Mouse (Mus musculus) c-Kit-positive CD71-positive TER-119-positive erythroid progenitor cells, embryonic 14.5 days (primary cell): Measurements from ENCODE around the gene Ephb1.

ENCODE experiments used
- DNase-seq: peaks from one replicate; pipeline ENCODE4 v3.0.0-alpha.2; 2013; ENCODE audit warnings: low spot score

Gene Ephb1

DNA sequence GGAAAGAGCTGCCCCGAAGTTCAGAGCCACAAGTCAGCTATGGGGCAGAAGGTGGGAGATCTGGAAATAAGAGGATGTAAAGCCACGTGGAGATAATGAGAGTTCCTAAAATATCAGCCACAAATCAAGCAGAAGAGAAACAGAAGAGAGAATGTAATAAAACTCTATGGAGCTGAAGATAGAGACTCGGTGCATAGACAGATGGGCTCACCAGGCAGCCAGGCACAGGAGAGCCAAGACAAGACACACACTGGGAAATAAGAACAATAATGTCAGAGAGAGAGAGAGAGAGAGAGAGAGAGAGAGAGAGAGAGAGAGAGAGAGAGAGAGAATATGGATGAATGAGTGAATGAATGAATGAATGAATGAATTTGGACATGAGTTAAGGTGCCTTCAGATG is 198.6 kb downstream of the Ephb1 start:
- no peak for DNase-seq

DNA sequence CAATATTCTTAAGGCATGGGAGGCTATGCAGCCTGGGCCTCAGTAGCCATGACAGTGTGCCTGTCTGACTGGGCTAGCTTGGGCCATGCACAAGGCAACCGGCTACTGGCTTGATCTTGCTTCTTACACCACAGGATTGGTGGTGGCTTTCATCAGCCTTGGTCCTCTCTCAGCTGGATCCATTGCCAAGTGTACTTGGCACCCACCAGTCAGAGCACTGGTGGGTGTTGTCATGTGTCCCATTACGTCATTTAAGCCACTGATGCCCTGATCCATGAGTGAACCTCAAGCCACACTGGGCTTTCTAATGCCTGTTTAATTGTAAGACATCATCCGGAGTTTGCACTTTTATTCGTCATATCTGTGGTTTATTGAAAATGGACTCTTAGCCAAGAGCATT is 215.3 kb downstream of the Ephb1 start:
- DNase-seq = no peak

DNA sequence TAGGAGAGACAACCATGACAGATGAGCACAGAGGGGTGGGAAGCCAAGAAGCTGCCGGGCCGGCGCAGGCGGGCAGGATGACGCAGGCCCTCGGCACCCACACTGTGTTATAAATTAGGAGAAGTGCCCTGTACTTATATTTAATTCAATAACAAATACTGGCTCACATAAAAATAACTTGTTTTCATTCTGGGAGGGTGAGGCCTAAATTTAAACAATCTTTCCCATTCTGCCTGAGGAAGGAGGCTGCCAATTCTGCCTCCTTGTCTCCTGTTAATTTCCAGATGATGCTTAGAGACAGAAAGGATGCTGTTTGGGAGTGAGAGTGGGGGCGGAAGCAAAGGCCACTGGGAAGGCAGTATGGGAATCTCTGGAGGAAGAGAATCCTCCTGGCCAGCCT is 215.8 kb downstream of the Ephb1 start:
- no peak for DNase-seq

DNA sequence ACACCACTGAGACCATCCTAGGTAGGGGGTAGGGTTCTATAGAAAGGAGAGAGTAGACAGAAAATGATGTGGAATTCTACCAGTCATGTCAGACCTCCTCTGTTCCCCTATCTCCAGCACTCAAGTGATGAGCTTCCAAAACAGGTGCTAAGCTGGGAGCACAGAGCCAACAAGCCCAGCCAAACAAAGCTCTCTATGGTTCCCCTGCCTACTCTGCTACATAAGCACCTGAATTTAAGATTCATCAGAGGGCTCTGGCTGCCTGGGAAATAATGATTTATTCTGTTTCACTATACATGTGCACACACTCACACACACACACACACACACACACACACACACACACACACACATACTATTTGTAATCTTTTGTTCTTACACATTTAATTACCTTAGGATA is 216.3 kb downstream of the Ephb1 start:
- DNase-seq = no peak

DNA sequence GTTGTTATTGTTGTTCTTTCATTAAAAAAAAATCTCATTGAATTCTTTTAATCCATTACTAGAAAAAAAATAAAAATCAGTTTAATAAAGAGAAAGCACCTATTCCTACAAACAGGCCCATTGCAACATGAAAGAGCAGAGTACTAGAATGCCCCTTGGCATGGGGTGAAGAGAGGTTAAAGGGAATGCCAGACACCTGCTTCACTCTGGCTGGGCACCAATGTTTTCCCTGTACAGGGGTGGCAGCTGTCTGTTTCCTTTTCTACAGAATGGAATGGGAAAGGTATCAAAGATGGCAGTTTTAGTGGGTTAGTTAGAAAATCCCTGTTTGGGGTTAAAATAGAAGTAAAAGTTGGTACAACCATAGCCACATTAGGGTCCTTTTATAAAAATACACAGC is 224.0 kb downstream of the Ephb1 start:
- no peak for DNase-seq

DNA sequence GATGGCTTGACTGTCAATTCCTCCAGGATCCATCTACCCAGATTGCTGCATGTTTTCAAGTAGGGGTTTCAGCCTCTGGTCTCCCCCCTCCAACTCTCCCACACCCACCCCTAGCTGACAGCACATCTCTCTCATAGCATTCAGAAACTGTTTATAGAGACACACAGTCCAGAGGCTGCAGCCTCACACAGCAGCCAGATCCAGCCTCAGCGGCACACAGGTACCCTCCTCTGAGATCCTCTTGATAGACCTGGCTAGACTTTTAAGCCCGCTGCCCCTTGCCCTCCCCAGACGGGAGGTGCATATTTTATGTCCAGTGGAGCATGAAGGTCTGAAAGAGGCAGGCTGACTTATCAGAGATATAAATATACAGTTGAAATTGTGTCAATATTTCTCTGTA is 228.0 kb downstream of the Ephb1 start:
- no peak for DNase-seq

DNA sequence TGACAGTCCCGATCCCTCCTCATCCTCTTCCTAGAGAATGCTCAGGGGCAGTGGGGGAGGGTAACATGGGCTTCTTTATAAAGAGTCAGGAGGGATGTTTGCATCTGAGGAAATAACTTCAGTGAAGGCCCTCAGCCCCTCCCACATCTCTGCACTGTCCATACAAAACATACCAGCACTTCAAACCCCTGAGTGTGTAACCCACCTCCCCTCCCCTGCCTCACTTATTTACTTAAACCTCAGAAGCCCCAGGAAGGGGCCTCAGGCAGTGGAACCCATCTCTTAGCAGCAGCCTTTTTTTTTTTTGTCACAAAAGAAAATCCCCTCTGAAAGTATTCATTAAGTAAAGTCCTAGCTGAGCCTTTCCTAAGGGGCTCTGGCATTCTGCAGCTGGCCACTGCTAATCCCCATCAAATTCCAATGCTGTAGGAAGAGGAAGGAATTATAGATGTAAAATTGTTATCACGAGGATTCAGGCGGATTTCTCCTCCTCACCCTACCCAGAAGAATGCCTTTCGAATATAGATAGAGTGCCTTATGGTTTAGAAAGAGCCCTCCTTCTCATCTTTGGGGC is 231.5 kb downstream of the Ephb1 start:
- no peak for DNase-seq

DNA sequence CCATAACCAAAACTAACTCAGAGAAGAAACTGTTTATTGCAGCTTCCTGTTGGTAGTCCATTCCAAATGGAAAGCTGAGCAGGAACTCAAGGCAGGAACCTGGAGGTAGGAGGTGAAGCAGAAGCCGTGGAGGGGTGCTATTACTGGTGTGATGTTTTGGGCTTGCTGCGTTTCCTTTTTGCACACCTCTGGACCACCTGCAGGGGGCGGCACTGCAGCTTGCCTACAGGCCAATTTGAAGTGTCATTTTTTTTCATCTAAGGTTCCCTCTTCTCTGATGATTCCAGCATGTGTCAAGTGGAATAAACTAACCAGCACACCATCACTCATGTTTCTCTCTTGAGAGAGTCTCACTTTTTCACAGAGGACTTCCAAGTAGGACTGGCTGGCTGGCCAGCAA is 235.1 kb downstream of the Ephb1 start:
- no peak for DNase-seq

DNA sequence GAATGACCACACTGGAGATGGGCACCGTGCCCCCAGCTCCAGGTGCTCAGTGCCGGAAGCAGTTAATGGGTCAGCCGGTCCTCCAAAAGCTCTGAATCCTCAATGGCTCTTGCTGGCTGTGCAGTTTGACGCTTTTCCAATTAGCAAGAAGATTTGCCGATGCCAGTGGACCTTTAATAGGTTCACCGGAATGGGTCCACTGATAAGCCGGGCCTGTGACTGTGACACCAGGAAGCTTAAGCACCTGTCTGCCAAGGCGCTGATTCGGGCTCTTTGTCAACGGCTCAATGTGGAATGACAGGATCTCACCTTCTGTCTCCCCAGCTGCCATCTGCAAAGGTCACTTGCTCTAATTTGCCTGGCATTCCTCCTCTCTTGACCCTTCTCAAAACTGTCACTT is 239.2 kb downstream of the Ephb1 start:
- DNase-seq = no peak

DNA sequence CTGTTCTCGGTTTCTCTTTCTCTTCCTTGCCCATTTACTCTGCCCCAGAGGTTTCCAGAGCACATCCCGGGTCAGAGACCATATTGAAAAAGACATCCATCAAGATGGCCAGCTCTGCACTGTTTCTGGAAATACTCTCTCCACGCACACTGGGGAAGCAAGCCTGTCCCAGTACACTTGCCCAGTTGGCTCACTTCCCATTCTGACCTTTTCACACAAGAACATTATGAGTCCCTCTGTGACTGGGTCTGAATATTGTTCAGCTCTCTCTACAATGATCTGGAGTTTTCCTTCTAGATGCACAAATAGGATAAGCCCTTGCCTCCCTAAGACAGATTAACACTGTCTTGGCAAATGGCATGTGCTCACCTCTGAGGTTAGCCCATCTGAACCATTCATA is 243.0 kb downstream of the Ephb1 start:
- DNase-seq = no peak

DNA sequence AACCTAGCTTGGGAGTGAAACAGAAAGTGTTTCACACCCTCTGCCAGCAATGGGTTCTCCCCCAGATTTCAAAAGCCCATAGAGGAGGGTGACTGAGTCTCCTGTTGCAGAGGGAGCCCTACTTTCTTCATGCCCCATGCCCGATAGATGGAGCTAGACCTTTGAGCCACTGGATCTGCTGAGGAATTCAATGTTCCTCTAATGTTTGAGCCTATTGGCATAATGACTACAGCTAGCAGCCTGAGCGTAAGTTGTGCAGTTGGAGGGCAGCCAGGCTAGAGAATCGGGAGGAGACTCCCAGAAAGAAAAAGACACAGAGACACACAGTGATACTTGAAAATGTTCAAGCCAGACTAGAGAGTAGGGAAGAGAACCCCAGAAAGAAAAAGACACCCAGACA is 246.5 kb downstream of the Ephb1 start:
- no peak for DNase-seq

DNA sequence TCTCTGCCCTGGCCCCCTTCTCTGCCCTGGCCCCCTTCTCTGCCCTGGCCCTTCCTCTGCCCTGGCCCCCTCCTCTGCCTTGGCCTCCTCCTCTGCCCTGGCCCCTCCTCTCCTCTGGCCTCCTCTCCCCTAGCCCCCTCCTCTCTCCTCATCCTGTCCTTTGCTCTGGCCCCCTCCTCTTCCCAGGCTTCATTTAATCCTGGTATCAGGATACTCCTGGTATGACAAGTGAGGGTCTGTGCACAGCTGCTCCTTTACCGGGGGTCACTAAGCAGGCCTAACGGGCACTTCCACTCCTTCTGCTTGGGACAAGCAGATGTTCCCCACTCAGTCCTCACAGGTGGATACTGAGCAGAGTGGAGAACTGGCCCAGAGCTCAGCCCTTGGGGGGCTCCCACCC is 247.3 kb downstream of the Ephb1 start:
- DNase-seq = no peak

DNA sequence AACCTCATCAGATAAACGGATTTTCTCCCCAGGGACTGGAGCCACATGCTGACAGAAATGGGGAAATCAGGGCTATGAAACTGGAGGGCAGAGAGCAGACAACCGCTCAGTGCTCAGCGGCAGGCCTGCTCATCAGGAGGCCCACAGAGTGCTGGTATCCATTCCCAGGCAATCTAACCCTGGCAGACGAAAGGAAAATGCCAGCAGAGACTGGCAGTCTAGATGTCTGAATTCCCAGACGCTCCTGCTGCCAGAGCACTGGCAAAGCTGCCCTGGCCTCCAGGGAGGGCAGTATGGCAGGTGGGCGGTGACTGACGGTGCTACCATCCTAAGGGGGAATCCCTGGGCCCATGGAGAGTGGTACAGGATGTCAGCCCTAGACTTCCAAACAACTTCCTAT is 257.7 kb downstream of the Ephb1 start:
- no peak for DNase-seq

DNA sequence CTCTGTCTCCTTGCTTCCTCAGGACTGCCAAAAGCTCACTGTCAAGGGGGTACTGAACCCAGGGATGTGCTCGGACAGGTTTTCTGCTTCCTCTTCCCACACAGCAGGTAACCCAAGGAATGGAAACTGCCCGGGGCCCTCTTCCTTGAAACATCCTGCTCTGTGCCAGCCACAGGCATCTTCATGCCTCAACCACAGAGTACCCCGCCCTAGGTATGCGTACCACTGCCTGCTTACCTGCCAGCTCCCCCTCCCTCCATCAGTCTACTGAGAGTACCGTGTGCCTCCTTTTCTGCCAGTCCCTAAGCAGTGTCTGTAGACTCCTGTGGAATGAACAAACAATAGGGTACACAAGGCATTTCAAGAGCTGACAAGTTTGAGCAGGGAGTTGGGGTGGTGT is 265.9 kb downstream of the Ephb1 start:
- DNase-seq = no peak

DNA sequence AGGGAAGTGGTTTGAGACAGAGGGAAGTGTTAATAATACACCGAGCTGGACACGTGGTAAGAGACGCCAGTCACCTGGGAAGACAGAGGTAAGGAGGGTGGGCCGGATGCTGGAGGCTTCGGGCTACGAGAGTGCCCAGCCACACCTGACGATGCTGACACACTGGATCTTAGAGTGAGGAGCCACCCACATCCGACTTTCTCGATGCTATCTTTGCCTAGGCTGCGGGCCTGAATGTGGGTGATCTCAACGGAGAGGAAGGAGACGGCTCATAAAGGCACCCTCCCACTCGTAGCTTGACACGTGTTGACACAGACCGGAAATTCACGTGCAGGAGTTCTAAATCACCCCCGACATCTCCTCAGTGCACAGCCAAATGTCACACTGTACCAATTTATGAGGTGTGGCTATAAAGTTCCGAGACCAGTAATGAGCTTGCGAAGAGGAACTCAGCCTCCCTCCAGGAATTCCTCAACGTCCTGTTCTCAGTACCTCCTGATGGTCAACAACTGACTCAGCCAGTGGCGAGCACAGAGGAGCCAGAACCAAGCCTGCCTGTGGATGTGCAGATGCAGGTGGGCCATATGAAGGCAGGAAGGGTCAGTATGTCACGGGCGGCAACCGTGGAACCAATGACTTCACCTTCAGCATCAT is 268.3 kb downstream of the Ephb1 start:
- DNase-seq = no peak

DNA sequence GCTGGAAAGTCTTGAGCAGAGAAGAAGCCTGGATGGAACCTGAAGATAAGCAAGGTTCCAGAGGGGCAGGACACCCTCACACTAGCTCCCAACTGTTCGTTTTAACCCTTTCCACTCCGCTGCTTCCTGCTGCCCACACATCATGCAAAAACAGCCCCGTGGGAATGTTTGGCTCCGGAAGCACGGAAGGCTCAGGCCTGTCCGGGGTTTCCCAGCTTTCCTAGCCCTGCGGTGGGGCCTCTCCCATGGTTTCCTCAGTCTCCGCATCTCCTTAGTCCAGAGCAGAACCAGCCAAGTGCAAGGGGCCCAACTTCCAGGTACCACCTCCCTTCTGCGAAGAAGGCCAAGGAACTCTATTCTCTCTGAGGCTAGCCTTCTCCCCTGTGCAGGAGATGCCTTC is 269.0 kb downstream of the Ephb1 start:
- no peak for DNase-seq

DNA sequence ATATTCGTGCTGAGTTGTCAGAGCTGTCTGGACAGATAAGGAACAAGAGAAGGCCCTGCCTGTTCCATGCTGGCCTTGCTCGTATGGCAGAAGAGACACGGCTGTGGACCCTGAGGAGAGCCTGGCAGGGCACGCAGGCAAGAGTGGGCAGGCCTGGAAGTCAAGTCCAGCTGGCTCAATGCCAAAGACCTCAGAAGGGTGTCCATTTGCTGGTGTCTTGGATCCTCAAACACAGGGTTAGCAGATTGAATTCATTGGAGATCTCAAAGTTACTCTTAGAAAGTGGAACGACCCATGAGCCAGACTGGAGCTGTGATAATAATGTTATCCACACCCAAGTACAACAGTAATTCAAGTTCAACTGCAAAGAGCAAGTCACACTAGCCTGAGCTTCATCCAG is 273.6 kb downstream of the Ephb1 start:
- no peak for DNase-seq

DNA sequence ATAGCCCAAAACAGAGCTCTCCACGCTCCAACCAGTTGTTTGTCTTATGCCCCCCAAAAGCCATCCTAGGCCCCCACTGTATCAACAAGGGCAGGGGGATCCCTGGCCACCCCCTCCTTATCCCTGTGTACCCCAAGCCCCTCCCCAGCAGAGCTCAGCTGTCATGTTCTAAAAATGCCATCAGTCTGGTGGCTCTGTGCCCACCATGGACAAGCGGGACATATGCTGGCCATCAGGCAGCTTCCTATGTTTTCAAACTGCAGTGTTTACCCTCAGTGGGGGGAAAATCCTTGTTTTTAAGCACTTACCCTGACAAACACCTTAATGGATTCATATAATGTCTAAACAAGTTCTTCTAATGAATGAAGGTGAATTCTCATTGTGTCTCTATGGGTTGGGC is 275.3 kb downstream of the Ephb1 start:
- DNase-seq = no peak

DNA sequence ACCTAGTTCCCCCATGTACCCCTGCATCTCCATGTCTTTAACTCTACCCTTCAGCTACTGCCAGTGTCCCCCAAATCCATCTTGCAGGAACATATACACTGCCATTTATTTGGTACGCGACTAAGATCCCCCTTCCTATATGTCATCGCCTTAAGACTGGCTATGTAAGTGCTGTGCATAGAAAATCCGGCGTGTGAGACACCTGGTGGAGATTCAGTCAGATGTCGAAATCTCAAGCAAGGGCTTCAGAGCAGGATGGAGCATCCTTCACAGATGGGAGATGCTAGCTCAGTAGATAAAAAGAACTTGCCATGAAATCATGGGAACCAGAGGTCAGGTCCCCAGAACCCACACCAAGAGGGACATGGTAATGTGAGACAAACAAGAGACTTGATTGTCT is 276.3 kb downstream of the Ephb1 start:
- no peak for DNase-seq

DNA sequence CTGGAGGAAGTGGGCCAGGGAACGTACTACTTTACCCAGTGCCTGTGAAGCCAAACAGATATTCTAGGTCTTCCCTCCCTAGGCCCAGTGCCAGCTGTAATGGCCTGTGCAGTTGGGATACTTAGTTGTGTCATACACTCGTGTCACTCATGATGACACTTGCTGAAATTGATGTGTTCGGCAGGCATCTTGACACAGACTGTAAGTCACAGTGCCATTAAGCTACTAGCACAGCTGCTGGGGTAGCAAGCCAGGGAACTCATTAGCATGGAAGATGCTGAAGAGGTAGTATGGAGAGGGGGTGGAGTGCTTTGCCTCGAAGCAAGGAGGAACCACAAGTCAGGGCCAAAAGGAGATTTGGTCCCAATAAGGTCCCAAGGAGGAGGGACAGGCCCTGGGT is 279.0 kb downstream of the Ephb1 start:
- no peak for DNase-seq

DNA sequence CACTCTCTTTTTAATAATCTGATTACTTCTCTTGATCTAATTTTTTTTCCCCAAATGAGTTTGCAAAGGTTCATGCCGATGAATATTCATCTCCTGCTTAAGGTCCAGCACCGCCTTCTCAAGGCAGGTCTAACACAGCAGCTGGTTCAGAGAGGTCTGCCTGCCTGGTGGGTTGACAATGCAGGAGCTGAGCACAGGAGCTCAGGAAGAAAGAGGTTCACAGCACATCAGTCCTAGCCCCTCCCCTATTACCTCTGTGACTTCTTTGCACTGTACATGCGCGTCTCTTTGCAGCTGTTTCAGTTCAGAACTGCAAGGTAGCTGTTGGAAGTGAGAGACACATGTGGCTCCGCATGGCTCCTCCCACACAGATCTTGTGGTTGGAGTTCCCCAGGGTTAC is 281.1 kb downstream of the Ephb1 start:
- no peak for DNase-seq

DNA sequence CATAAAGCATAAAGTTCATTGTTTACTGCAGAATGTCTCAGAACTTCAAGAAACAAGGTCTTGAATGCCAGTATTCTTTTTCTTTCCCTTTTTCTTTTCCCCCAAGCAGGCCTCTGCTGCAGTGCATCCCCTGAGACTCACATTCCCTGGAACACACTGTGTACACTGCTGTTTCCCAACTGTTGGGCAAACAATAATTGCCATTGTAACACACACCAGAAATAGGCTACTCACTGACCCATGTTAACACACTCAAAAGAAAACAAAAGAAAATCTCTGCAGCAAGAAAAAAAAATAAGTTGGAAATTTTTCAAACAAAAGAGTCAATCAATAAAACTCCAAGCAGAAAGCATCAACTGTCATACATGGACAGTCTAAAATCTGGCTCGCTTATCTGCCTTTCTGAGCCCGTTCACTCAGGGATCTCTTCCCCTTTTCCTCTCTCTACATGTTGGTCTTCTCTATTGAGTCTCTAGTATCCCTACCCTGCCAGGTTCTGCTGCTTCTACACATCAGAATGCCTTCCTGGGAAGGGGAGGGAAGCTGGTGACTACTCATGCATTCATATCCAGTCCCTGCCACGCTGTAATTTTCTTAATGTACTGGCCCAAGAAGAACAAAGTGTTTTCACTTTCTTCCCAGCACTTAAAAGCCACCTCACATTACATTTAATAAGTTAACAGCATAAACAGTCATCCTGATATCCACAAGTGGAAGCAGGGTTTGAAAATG is 285.2 kb downstream of the Ephb1 start:
- no peak for DNase-seq

DNA sequence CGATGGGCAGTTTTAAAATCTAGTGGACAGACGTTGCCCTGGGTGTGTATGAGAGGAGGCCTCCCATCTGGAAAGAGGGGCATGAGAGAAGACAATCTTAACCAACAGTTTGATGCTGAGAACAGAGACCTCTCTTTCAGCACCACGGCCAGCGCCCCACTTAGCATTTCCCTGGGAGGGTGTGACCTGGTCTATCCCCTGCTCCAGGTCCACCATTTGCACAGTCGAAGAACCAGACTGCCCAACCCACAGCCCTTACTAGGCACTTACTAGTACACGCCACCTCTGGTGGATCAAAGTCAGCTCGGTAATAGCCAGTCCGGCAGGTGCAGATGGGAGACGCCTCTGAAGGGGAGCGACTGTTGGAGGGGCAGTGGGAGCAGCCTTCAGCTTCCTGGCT is 287.9 kb downstream of the Ephb1 start:
- DNase-seq = peak; percentile 3

DNA sequence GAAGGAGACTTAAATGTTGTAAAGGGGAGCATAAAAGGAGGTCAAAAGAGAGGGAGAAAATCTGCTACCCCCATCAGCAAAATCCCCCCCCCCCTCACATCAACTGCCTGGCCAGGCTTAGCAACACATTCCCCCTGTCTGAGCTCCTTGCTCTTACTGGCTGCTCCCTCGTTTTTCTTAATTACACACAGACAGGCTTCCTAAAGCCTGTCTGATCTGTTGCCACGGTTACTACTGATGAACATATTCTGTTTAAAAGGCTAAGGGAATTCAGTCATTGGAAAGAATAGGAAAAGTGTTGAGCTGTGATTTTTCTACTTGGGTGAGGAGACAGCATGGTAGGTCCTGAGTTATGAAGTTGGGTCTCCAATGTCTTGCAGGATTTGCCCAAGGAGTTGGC is 308.6 kb downstream of the Ephb1 start:
- no peak for DNase-seq
